Mouse (Mus musculus): ENCODE measurements at regions not wholly inside any gene's neighbourhood (a gene's known extent, or its start where the extent isn't known, plus 50 kb on each side); places are given as distances from the start of the nearest gene placed in this dataset.
"Not testable (repeated sequence)": the region's sequence is repeated elsewhere in the genome, so short reads cannot be mapped to it uniquely, and the experiment has no call there.

DNA sequence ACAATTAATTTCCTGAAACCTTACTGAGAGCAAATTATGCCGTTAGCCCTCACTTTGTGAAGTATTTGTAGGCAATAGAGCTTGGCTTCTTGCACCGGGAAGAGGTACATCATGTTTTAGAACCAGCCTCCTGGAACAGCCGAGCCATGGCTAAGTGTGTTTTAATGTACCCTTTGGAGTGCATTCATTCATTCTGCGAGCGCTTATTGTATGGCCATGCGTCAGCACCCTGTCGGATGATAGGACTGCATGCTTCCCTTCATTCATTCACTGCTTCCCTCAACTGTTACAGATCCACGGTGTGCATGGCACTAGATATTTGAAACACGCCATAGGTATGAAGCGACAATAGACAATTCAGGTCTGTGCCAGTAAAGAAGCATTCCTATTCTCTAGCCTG lies 409.4 kb upstream of the Ercc4 start:
- DNase-seq (ENCODE audit: low read depth), result no peak

DNA sequence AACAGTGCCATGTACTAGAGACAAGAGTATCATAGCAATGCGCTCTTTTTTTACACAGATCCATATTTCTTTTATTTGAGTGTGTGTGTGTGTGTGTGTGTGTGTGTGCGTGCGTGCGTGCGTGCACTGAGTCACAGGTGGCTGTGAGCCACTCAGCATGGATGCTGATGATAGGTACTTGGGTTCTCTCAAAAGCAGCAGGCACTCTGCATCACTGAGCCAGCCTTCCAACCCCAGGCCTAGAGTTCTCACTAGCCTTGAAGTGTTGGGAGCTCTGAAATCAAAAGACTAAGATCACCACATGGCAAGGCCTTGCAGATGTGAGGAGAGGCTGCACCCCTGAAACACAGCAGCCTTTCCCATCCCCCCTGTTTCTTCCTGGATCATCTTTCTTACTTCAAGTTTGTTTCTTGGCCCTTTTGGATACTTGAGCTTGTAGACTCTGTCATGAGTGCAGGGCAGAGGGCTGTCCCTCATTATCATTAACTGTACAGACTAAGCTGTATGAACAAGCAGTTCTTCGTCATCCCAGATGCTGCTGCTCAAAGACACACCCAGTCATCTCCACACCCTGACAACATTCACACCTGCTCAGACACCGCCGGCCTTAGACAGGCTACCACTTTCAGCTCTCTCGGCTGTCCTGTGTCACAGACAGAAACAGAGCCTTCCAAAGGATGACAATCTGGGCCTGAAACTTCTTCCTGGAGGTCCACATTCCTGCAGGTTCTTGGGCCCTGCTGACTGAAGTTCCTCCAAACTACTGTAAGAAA lies 405.5 kb upstream of the Ercc4 start:
- no peak for DNase-seq (ENCODE audit: low read depth)

DNA sequence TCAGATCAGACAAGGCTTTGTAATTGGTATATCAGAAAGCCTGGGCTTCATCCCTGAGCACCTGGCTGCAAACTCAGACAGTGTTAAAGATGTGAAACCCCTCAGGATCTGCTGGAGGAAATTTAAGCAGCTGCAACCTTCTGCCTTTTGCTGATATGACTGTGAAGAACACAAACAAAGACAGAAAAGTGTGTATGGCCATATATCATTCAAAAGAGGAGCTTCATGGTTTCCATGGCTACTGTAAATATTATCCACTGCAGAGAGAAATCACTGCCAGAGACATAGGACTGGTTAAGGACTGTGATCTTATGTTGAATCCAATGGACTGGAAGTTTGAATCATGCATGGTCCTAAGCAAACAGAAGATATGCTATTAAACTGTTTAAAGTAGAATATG lies 402.6 kb upstream of the Ercc4 start:
- no peak for DNase-seq (ENCODE audit: low read depth)

DNA sequence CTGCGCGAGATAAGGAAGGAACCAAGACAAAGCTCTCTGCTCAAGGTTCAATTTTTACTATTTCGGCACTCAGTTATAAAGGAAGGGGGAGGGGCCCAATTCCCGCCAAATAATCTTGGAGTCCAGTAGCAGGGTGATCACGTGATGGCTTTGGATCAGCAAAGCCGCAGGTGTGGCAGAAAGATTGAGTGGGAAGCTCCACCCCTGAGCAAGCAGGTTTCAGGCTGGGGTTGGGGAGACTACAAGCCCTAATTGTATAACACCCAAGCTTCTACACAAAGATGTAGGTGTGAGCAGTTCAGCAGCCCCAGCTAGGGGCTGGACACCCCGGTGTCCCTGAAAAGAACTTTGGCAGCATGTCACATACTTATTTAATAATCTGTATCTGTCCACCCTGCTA lies 388.1 kb upstream of the Ercc4 start:
- DNase-seq (ENCODE audit: low read depth), result not testable (repeated sequence)

DNA sequence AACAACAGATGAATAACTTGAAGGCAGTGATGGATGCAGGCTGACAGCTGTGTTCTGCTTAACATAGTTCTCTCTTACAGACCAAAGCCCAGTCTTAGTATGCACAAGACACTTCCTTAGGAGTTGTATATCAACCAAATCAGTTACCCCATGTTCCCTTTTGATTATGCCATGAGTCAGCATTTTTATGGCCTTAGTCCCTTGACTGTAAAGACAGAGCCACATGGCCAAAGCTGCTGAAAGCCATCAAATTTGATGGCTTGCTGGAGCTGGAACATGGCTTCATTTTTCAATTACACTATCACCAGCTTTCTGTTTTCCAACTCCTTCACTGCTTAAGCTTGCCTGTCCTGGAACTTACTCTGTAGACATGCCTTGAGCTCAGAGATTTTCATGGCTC lies 383.4 kb upstream of the Ercc4 start:
- no peak for DNase-seq (ENCODE audit: low read depth)

DNA sequence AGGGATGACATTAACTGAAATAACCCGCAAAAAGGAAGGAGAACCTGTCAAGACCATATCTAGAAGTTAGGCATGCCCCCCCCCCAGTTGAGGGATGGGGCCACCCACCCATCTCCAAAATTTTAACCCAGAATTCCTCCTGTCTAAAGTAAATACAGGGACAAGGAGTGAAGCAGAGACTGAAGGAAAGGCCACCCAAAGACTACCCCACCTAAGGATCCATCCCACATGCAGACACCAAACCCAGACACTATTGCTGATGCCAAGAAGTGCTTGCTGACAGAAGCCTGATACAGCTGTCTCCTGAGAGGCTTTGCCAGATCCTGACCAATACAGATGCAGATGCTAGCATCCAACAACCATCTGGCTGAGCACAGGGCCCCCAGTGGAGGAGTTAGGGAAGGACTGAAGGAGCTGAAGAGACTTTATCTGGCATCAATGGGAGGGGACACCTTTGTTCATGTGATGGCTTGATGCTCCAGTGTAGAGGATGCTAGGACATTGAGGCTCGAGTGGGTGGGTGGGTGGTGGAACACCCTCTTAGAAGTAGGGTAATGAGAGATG lies 379.2 kb upstream of the Ercc4 start:
- not testable (repeated sequence) for DNase-seq (ENCODE audit: low read depth)

DNA sequence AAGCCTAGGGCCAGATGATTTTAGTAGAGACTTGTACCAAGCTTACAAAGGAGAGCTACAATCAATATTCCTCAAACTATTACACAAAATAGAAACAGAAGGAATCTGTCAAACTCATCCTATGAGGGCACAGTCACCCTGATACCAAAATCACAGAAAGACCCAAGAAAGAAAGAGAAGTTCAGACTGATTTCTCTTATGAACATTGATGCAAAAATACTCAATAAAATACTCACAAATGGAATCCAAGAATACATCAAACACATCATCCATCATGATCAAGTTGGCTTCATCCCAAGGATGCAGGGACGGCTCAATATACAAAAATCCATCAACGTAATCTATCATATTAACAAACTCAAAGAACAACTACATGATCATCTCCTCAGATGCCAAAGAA lies 377.9 kb upstream of the Ercc4 start:
- DNase-seq (ENCODE audit: low read depth), result no peak

DNA sequence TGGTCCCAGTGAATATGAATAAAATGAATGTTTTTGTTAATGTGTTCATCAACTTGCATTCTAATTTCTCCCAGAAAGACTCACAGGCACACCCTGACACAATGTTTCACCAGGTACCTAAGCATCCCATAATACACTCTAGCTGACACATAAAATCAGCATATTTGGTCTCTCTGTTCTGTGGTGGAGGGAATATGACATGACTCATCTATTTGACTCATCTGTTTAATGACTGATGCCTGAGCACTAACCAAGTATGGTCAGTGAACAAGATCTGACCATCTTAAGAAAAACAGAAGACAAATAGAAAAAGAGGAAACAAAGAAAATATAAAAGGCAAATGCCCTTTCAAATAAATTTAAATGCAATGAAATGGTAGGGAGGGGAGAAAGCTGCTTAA lies 367.0 kb upstream of the Ercc4 start:
- DNase-seq (ENCODE audit: low read depth), result no peak

DNA sequence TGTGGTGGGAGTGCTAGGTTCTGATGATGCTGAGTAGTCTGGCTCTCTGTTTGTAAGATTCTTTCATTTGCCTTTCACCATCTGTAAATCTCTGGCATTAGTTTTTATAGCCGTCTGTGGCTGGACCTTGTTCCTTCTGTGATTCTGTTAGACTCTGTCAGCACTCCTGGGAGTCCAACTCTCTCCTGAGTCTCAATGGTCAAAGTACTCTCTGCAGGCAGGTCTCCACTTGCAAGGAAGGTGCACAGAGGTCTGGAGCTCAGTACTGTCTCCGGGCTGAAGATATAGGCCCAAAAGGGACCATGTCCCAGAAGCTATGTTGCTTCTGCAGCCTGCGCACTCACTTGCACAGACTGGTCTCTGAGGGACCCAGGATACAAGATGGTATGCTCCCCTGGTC lies 356.3 kb upstream of the Ercc4 start:
- DNase-seq (ENCODE audit: low read depth), result no peak

DNA sequence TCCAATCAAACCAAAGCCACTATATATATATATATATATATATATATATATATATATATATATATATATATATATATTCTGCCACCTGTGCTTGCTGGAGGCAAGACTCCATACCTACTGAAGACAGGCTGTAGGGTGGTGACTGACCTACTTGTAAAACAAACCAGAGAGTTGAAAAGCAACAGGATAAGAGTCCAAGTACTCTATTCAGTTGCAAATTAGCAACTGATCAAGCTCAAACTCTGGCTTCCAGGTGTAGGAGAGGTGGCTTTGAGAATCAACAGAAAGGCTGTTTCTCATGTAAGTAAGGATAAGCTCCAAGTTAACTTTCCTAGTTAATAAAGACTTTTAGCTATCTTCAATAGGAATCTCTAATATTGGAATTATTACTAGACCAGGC lies 355.1 kb upstream of the Ercc4 start:
- no peak for DNase-seq (ENCODE audit: low read depth)

DNA sequence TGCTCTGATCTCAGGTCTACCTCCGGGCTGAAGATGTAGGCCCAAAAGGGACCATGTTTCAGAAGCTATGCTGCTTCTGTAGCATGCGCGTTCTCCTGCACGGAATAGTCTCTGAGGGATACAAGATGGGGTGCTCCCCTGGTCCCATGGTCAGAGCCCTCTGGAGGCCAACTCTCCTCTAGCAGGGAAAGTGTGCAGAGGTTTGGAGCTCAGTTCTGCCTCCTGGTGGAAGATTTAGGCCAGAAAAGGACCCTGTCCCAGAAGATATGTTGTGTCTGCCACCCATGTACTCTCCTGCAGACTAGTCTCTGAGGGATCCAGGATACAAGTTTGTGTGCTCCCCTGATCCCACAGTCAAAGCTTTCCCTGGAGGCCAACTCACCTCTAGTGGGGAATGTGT lies 350.9 kb upstream of the Ercc4 start:
- no peak for DNase-seq (ENCODE audit: low read depth)

DNA sequence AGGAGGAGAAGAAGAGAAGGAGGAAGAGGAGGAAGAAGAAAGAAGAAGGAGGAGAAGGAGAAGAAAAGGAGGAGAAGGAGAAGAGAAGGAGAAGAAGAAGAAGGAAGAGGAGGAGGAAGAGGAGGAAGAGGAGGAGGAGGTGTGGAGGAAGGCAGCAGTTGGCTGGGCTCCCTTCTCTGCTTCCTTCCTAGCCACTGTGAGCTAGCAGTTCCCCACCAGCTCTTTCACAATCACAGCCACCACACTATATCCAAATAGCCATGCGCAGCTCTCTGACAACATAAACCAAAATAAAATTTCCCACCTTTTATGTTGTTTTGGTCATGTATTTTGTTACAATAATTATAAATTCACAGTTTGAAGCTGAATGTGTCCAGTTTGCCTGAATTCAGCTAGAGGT lies 345.3 kb upstream of the Ercc4 start:
- DNase-seq (ENCODE audit: low read depth), result no peak

DNA sequence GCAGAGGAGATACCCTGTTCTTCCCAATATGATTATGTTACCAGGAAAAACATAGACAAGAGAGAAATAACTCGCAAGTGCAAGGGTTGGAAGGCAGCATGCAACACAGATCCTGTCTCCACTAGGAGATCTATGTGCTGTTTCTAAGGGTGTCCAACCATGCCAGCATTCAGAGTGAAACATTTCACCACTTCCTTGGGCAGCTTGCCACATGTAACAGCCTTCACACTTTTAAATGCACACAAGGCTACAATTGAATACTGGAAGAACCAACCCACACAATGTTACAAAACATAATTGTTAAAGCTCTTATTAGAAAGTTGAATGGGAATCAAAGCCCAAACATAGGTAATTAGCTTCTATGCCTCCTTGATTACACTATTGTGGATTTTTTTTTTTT lies 344.9 kb upstream of the Ercc4 start:
- DNase-seq (ENCODE audit: low read depth), result no peak

DNA sequence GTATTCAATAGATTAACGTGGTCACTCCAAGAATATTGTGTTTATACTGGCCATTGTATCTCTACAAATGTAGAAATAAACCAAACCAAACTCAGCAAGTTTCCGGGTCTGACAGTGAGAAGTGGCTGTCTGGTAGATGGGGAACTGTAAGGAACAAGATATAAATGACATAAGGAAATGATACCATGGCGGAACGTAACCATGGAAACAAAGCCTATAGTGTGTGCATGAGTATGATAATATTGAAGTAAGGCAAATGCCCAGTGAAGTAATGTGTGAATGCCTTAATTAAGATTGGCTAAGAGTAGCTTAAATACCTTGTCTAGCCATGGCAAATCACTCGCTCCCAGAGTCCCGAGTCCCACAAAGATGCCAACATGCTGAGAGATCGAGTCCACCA lies 342.6 kb upstream of the Ercc4 start:
- no peak for DNase-seq (ENCODE audit: low read depth)

DNA sequence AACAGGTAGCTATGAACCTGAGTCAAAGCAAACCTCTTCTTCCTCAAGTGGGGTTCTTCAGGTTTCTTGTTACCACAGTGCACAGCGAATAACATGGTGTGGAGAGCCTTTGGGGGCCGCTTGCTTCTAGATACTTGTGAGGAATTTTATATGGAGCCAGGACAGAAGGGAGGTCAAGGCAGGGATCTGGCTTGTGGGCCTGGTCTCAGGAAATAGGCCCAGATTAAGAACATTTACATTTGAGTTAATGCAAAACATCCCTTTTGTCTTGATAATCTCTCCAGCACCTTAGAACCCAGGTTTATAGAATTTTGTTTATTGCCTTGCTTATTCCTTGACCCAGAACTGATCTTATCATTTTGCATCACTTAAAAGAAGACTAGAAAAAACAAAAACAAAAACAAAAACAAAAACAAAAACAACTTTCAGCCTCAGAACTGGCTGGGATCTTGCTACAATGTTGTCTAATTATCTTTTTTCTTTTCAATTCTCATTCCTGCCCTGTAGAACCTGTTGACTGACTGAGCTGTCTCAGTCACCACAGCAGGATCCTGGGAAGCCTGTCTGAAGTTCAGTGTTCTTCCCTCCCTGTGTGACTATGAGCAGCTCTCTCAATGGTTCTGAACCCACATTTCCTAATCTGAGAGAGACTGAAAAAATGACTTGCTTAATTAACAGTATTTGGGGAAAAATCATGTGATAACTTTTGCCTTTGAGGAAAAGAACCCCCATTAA lies 341.2 kb upstream of the Ercc4 start:
- DNase-seq (ENCODE audit: low read depth), result no peak

DNA sequence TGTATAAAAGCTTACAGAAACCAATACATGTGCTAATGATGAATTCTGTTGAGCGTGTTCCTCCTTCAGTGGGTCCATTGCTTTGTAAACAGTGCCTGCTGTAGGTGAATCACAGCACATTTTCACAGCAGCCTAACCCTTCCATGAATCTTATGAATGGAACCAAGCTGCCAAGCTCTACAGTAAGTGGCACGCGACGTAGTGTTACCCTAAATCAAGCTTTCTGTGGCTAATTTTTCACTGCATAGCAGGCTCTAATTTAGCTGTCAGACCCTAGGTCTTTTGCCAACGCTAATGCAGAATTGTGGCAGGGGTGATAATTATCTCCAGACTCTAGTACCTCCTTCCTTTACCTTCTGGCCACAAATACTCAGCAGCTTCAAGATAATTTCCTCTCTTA lies 339.0 kb upstream of the Ercc4 start:
- no peak for DNase-seq (ENCODE audit: low read depth)

DNA sequence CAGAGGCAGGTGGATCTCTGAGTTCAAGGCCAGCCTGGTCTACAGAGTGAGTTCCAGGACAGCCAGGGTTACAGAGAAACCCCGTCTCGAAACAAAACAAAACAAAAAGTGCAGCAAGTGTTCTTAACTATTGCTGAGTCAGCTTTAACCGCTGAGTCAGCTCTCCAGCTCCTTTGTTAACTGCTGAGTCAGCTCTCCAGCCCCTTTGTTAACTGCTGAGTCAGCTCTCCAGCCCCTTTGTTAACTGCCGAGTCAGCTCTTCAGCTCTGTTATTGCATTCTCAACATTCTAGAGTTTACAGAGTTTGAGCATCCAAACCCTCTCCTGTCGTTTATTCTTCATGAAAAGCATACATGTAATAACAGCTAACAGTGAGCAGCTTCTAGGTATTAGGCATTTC lies 336.9 kb upstream of the Ercc4 start:
- no peak for DNase-seq (ENCODE audit: low read depth)

DNA sequence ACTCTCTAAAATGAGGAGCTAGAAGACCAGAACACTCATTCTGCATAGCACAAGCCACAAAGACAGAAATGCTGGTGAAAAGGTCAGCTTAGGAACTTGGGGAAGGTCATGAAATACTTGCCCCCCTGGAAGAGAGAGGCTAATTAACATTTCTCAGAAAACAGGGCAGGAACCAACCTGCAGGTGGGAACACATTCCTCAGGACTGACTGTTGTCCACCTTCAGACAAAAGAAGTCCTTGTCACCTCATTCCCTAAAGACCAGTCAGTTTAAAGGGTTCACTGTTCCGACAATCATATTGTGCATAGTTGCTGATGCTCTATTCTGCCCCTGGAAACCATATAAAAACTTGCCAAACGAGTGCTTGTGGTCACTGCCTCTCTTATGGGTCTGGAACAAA lies 333.6 kb upstream of the Ercc4 start:
- no peak for DNase-seq (ENCODE audit: low read depth)

DNA sequence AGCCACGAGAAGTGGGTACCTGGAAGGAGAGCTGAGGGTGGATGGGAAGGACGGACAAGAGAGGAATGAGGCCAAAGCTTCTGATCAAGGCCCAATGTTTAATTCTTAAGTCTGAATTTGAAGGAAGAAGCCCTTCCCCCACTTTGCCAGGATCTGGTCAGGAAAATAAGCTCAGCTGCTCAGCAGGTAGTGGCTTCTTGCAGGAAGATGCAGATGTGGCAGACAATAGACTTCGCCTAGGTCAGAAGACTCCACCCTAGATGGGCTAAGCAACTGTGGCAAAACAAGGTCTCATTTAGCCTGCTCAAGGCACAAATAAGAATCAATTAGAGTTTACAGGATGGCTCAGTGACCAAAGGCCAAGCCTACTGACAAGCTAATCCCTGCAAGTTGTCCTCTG lies 330.4 kb upstream of the Ercc4 start:
- no peak for DNase-seq (ENCODE audit: low read depth)

DNA sequence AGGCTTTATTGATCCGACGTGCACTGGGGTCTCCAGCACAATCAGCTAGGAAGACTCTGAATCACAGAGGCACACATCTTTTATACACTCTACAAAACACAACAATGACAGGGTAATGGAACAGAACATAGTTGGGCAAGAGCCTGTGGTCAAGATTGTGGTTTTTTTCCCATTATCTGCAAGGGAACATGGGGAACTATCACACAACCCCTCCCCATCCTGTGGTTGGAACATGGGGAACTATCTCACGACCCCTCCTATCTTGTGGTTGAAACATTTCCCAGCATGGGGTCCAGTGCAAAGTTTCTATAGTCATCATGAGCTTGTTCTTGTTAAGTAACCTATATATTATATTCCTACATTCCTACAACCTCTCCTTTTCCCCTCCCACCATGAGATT lies 328.8 kb upstream of the Ercc4 start:
- no peak for DNase-seq (ENCODE audit: low read depth)

DNA sequence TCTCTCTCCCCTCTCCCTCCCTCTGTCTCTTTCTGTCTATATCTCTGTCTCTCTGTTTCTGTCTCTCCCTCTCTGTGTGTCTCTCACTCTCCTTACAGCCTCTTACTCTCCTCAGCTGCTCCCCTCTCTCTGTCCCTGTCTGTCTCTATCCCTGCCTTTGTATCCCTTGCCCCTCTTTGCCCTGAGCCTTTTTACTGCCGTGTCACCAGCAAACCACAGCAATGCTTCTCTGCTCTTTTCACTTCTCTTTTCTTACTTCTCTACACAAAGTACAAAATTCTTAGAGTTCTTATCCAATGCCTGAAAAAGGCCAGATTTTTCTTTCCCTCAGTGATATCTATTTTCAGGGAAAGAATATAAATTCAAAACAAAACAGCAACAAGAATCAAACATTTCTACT lies 323.7 kb upstream of the Ercc4 start:
- no peak for DNase-seq (ENCODE audit: low read depth)

DNA sequence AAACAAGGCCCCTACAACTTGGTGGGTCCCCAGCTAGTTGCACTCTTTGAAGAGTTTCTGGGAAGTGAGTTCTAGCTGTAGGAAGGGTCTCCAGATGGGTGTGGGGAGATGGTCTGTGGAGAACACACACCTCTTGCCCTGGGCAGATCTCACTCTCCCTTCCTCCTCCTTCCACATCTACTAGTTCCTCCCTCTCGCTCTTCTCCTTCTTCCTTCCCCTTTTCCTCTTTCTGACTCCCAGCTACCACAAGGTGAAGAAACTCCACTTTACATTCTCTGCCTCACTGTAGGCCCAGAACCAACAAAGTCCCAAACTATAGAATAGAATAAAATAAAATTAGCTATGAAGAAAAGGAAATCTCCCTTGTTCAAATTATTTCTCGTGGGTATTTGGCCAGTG lies 311.0 kb upstream of the Ercc4 start:
- no peak for DNase-seq (ENCODE audit: low read depth)

DNA sequence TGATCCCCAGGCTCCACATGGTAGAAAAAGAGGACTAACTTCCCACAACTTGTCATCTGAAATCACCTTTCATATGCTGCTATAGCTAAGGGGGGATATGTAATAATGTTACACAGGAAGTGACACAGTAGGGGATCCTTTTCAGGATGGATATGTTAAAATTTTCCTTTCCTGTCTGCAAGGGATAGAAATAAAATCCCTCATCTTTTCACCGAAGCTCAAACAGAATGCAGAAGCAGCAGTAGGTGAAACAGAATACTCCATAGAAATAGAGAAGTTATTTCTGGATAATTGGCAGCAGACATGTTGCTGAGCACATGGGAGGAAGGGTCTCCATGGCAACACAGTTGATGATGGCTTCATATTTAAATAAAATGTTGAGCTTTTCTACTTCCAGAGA lies 309.3 kb upstream of the Ercc4 start:
- DNase-seq (ENCODE audit: low read depth), result no peak

DNA sequence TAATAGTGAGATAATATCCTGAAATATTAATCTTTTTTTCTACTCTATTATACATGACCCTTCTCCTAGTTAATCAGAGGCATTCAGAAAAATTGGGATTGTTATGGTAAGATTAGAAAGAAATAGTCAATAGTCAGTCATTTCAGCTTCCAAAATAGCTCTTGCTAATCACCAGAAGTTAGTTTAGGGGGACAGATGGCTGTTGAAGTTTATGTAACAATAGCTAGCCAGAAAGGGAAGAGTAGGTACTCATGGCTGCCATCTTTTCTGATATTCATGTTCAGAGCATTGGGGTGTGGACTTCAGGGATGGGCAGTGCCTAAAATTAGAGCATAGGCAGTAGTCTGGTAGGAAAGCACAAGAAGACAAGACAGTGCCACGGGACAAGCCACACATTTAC lies 306.8 kb upstream of the Ercc4 start:
- DNase-seq (ENCODE audit: low read depth), result no peak

Measured in induced T-regulatory cell, adult 2 months (primary cell).